Mouse (Mus musculus) heart, adult 8-10 months (tissue): ENCODE results near the gene C3. TPM values are rescaled to one million over a fixed set of nuclear protein-coding genes. Genes with fewer than 3 reads are reported as not detected.

Source experiments
- DNase-seq: peaks from one replicate; pipeline ENCODE4 v3.0.0; 2022; ENCODE audit warnings: low spot score
- microRNA-seq: library from miRNA; unstranded; fragments of <30 nt; microRNA quantifications from one replicate; pipeline ENCODE4 v1.2.0, GENCODE M21; 2022
- total RNA-seq, 4 experiments: library from RNA; stranded (reverse); gene quantifications; 2 replicates each; pipeline ENCODE4 v1.2.4; 2022

The C3 gene
- total RNA-seq, 4 experiments from 2014 or later, result 65.8 to 155 (median 120) TPM

DNA sequence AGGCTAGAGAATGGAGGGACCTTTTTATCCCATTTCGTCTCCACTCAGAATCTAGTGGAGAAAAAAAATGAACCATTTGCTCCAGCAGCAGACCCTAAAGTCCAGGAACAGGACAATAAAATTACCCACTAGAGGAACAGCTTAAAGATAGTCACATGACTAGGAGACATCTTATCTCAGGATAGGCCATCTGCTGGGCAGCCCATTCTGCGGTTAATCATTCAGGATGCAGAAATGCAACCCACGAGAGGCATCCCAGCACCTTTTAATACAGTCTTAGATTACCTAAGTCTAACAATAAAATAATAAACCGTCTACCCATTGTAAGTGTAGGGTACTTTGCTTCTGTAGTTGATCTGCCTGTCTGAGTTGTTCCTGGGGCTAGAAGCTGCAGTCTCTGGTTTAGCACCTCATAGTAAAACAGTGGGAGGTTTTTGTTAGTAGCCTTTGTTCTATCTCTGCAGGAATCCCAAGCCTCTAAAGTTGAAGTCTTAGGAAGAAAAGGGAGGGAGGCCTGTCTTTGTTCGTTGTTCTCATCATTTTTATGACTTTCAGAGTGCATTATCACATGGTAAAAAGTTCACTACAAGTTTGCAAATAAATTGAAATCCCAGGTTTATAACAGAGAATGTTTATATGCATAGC, 57.2 kb downstream of the C3 start:
- no peak for DNase-seq

DNA sequence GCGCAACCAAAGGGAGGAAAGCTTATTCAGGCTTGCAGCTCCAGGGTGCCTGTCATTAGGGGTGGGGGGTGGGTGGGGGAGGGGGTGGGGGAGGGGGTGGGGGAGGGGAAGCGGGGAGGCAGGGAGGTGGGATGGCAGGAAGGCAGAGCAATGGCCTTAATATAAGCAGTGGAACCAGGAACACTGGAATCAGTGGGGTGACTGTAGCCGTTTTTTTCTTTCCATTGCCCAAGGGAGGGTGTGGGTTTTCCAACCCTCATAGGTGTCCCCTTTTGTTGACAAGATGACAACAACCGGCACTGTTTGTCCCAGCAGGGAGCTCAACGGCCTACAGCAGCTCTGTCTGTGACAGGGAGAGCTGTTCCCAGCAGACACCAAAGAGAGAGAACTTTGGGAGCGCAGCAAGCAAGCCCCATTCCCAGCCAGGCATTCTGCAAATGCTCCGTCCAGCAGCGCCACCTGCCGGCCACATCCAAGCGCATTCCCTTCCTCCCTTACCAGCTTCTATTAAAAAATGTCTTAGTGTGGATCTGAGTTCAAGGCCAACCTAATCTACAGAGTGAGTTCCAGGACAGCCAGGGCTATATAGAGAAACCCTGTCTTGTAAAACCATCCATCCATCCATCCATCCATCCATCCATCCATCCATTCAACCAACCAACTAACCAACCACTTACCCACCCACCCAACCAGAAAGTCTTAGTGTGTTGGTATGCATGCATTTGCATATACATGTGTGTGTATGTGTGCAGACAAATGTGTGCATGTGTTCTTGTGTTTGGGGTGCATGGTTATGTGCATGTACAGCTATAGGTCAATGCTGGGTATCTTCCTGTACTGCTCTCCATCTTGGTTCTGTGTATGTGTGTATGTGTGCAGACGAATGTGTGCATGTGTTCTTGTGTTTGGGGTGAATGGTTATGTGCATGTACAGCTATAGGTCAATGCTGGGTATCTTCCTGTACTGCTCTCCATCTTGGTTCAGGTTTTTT, 60.8 kb downstream of the C3 start:
- peak; percentile 82 for DNase-seq

Small RNA genes within 50 kb of the gene (microRNA-seq; reads per million reads assigned to microRNA genes)
- gene Mir6978, result not detected

Other genes with a start within 250 kb of the C3 start
- not detected for gene Acer1, start 246.0 kb downstream of the C3 start, total RNA-seq
- gene Clpp, start 237.8 kb downstream of the C3 start, total RNA-seq, result 10 to 100 TPM; 77.9 to 82.7 (median 80.2) TPM
- gene Alkbh7, start 230.8 kb downstream of the C3 start, total RNA-seq, result 10 to 100 TPM; 68.0 to 76.3 (median 74.3) TPM
- gene Pspn, start 228.1 kb downstream of the C3 start, total RNA-seq, result not detected
- gene Gtf2f1, start 216.8 kb downstream of the C3 start, total RNA-seq, result 10 to 100 TPM; 17.7 to 25.1 (median 20.6) TPM
- under 1 TPM in 2 of 4 experiments, not detected in 2; 0.37 to 0.60 TPM for gene Gm17949, start 216.7 kb downstream of the C3 start, total RNA-seq
- 10 to 100 TPM; 35.0 to 47.6 (median 38.6) TPM for gene Khsrp, start 196.6 kb downstream of the C3 start, total RNA-seq
- gene Slc25a41, start 186.5 kb downstream of the C3 start, total RNA-seq, result not detected
- gene Crb3, start 169.0 kb downstream of the C3 start, total RNA-seq, result under 1 TPM in 2 of 4 experiments, not detected in 2; 0.23 to 0.72 TPM
- gene Slc25a23, start 168.3 kb downstream of the C3 start, total RNA-seq, result 10 to 100 TPM; 64.7 to 74.7 (median 70.4) TPM
- 1 to 10 TPM in 2 of 4 experiments, under 1 TPM in 2; 0.90 to 1.6 (median 1.2) TPM for gene Dennd1c, start 149.6 kb downstream of the C3 start, total RNA-seq
- 1 to 10 TPM; 1.1 to 1.7 (median 1.4) TPM for gene Tubb4a, start 140.4 kb downstream of the C3 start, total RNA-seq
- gene Tnfsf9, start 122.8 kb downstream of the C3 start, total RNA-seq, result under 1 TPM; 0.25 to 0.83 (median 0.43) TPM
- not detected for gene Cd70, start 78.4 kb downstream of the C3 start, total RNA-seq
- under 1 TPM in 1 of 4 experiments, not detected in 3; 0.20 TPM for gene Tnfsf14, start 34.0 kb downstream of the C3 start, total RNA-seq
- gene Gpr108, start 20.3 kb upstream of the C3 start, total RNA-seq, result 10 to 100 TPM; 29.1 to 35.0 (median 31.0) TPM
- 100 to 1,000 TPM; 117 to 154 (median 134) TPM for gene Trip10, start 21.3 kb upstream of the C3 start, total RNA-seq
- 1 to 10 TPM; 1.1 to 1.9 (median 1.4) TPM for gene Vav1, start 51.0 kb upstream of the C3 start, total RNA-seq
- 10 to 100 TPM in 1 of 4 experiments, 1 to 10 TPM in 3; 4.0 to 16.4 (median 5.3) TPM for gene Adgre1, start 130.6 kb upstream of the C3 start, total RNA-seq